9 mouse cellular contexts compared by ENCODE assay signal in the genomic region with DNA sequence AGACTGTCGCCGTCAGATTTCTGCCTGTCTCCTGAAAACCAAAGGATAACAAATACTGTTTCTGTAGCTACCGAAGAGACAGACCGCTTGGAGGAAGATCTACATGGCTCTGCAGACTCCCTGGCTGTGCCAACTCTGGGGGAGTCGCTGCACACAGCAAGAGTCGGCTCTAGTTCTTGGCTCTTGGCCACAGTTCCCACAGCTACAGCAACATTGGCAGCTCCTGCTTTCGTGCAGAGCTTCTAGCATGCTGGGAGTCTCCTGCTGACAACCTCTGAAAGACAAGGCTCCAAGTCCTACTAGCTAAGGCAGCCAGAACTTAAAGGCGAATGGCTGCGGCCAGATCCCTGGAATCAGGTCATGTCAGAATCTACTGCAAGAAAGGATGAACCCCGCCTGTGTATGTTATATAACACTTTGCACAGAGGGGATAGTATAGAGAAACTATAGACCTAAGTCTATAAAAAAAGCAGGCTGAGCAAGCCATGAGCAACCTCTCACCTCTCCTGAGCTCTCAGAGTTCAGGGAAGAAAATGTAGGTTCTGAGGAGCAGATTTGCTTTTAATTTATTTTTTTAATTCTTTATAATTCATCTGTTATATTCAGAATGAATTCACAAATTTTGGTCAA. TPM values are rescaled to one million over a fixed set of nuclear protein-coding genes. Genes with fewer than 3 reads are reported as not detected.
DNase-seq lines count a peak whose midpoint lies in the region; ATAC-seq and TF ChIP-seq lines count a peak whose summit lies in the region.
"Had no signal": no experiment of that assay in that cellular context is flagged by ENCODE, and none has a peak within 500 bp of the region (broad histone marks: within the 10 kb centered on the region; RNA-seq: fewer than 3 reads in every experiment).

No protein-coding gene starts in this region.

- H3K9ac ChIP-seq in intestine, embryonic 14.5 days (ENCODE audit: low read length), result no peak overlapping the region
- no peak overlapping the region for H3K9ac ChIP-seq in intestine, postnatal 0 days (ENCODE audit: low read depth, low read length)
- H3K9ac ChIP-seq: embryonic facial prominence, embryonic 13.5 days had no signal

- WGBS in intestine, embryonic 14.5 days, result 66% methylated on average over 10 of the region's 10 CpGs
- WGBS in intestine, postnatal 0 days, result 68% methylated on average over 10 of the region's 10 CpGs
- WGBS in lung, adult 2 months, result 51% methylated on average over 10 of the region's 10 CpGs

- ATAC-seq in intestine, embryonic 14.5 days (replicated peaks; ENCODE audit: low FRiP score, low TSS enrichment, low read depth), result no peak
- no peak for ATAC-seq in intestine, postnatal 0 days
- no peak for ATAC-seq in erythroblast, adult 5-6 weeks (replicated peaks; ENCODE audit: low FRiP score, poor library complexity, severe bottlenecking)

- H3K27me3 ChIP-seq in intestine, embryonic 14.5 days (replicated peaks; ENCODE audit: control insufficient read depth, insufficient read depth, low read length), result no peaks in the 10 kb centered on the region
- no peaks in the 10 kb centered on the region for H3K27me3 ChIP-seq in intestine, postnatal 0 days (replicated peaks; ENCODE audit: control insufficient read depth, insufficient read depth, low read length)
- H3K27me3 ChIP-seq: embryonic facial prominence, embryonic 13.5 days had no signal

- H3K4me2 ChIP-seq in intestine, embryonic 14.5 days (ENCODE audit: low read length), result no peak overlapping the region
- no peak overlapping the region for H3K4me2 ChIP-seq in intestine, postnatal 0 days (replicated peaks; ENCODE audit: low read depth)
- H3K4me2 ChIP-seq: embryonic facial prominence, embryonic 13.5 days had no signal

- no peaks in the 10 kb centered on the region for H3K36me3 ChIP-seq in intestine, embryonic 14.5 days (ENCODE audit: control insufficient read depth, insufficient read depth, low read length)
- no peaks in the 10 kb centered on the region for H3K36me3 ChIP-seq in intestine, postnatal 0 days (ENCODE audit: control insufficient read depth, insufficient read depth)
- H3K36me3 ChIP-seq: embryonic facial prominence, embryonic 13.5 days had no signal

- TF ChIP-seq POLR2A in lung, adult 2 months (IDR thresholded peaks at IDR 0.05; ENCODE audit: borderline replicate concordance, extremely low read depth, low read depth, low read length), result no peak

- H3K4me3 ChIP-seq in intestine, embryonic 14.5 days (ENCODE audit: low read depth, low read length), result no peak overlapping the region
- no peak overlapping the region for H3K4me3 ChIP-seq in intestine, postnatal 0 days (ENCODE audit: low read depth, low read length)
- H3K4me3 ChIP-seq in lung, adult 2 months (replicated peaks; ENCODE audit: extremely low read depth, low read depth, low read length), result peak overlapping the region; percentile 11
- H3K4me3 ChIP-seq: embryonic facial prominence, embryonic 13.5 days had no signal

- H3K9me3 ChIP-seq in intestine, embryonic 14.5 days (ENCODE audit: control insufficient read depth, low read length), result no peaks in the 10 kb centered on the region
- no peaks in the 10 kb centered on the region for H3K9me3 ChIP-seq in intestine, postnatal 0 days (ENCODE audit: control insufficient read depth)
- H3K9me3 ChIP-seq: embryonic facial prominence, embryonic 13.5 days had no signal

- H3K4me1 ChIP-seq in intestine, embryonic 14.5 days (replicated peaks; ENCODE audit: control insufficient read depth, insufficient read depth, low read length), result no peaks in the 10 kb centered on the region; the same call in 1 of the 2 replicates
- H3K4me1 ChIP-seq in intestine, postnatal 0 days (replicated peaks; ENCODE audit: control insufficient read depth, insufficient read depth, low read length), result peaks cover 18% of the 10 kb centered on the region
- peaks cover 8% of the 10 kb centered on the region for H3K4me1 ChIP-seq in lung, adult 2 months (ENCODE audit: control insufficient read depth, insufficient read depth, low read length)

- no peak for TF ChIP-seq CTCF in intestine, postnatal 0 days (IDR thresholded peaks at IDR 0.05; ENCODE audit: low read depth)
- TF ChIP-seq CTCF in lung, adult 2 months (IDR thresholded peaks at IDR 0.05; ENCODE audit: insufficient read depth, low read length), result no peak

- 0 out of 2 replicates have a peak overlapping the region, but pooled peaks have one; percentile 23 for H3K27ac ChIP-seq in intestine, embryonic 14.5 days (ENCODE audit: low read depth)
- no peak overlapping the region for H3K27ac ChIP-seq in intestine, postnatal 0 days (ENCODE audit: low read depth, low read length)
- H3K27ac ChIP-seq: embryonic facial prominence, embryonic 13.5 days had no signal

- no peak for DNase-seq in intestine, embryonic 14.5 days (ENCODE audit: low spot score)
- DNase-seq in cerebellum, postnatal 4 days (ENCODE audit: low spot score in 2 of 2), result peak; percentile 35 to 76
- DNase-seq in heart, adult 9 months (ENCODE audit: low spot score in 2 of 2), result peak; percentile 78 to 87
- peak; percentile 76 to 86 for DNase-seq in kidney, postnatal 25 days
- DNase-seq in lung, adult 2 months, result no peak
- peak; percentile 90 to 95 for DNase-seq in right cerebral cortex, postnatal 36 days (ENCODE audit: low spot score in 2 of 2)

RNA-seq across cellular contexts. Expression of gene Slc16a1, which starts 41.2 kb away (rescaled TPM):
- polyA plus RNA-seq in intestine, embryonic 14.5 days (2014; fragmentation: Nextera tagmentation; extraction: Ambion mirVana), result 42.5 and 45.8 TPM in 2 replicates
- polyA plus RNA-seq in intestine, postnatal 0 days (2015; fragmentation: Nextera tagmentation; extraction: Ambion mirVana), result 36.6 and 36.7 TPM in 2 replicates
- polyA plus RNA-seq in lung, adult 2 months (2012; rRNA removed), result 14.5 and 15.7 TPM in 2 replicates
- 342 and 346 TPM in 2 replicates for total RNA-seq in erythroblast, adult 5-6 weeks (2015; ENCODE audit: low replicate concordance)
- total RNA-seq in erythroblast, adult 5-6 weeks (2017; ENCODE audit: low replicate concordance), result 603 and 703 TPM in 2 replicates

Comparison
In these comparisons a context has a peak if more than half of its experiments do, and no peak if none do; other contexts are left out.
1. DNase-seq: peak in cerebellum, postnatal 4 days (2 of 2), heart, adult 9 months (2 of 2), kidney, postnatal 25 days (2 of 2) and right cerebral cortex, postnatal 36 days (2 of 2); none in intestine, embryonic 14.5 days (single experiment) and lung, adult 2 months (single experiment).